Mouse (Mus musculus) cerebral cortex, adult 2 months (tissue): ENCODE results near the gene Dok3.

ENCODE experiments used
- WGBS: fragments of 180-500 bp; shearing (Covaris S2); methylation state at CpG from one replicate; pipeline ENCODE4 v1.1.7; 2018; 5-methylcytosine and 5-hydroxymethylcytosine counted together

Dok3 gene

GRCm38 (mm10) chr13:55529198-55529915, at the start of gene Dok3:
Gene Dok3 (minus strand): TSS chr13:55529296.
- 74% methylated on average over 8 of the region's 8 CpGs for WGBS

- 83% methylated on average over 4 of the region's 4 CpGs for WGBS
Observed at GRCm38 (mm10) chr13:55578086-55578485, 49.0 kb upstream of the Dok3 start.

GRCm38 (mm10) chr13:55576872-55577271, 47.8 kb upstream of the Dok3 start:
- WGBS: 85% methylated on average over 7 of the region's 7 CpGs

- 67% methylated on average over 5 of the region's 5 CpGs for WGBS
Observed at GRCm38 (mm10) chr13:55575932-55576331, 46.8 kb upstream of the Dok3 start.

- WGBS: 34% methylated on average over 5 of the region's 5 CpGs
Observed at GRCm38 (mm10) chr13:55574321-55574720, 45.2 kb upstream of the Dok3 start.

- WGBS: 98% methylated on average over 2 of the region's 2 CpGs
Observed at GRCm38 (mm10) chr13:55573432-55573831, 44.3 kb upstream of the Dok3 start, which contains the start of gene Tmed9. Gene Tmed9 (plus strand): TSS chr13:55573732.

- WGBS: 66% methylated on average over 2 of the region's 2 CpGs
Observed at GRCm38 (mm10) chr13:55571977-55572376, 42.9 kb upstream of the Dok3 start.

GRCm38 (mm10) chr13:55571027-55571751, 42.1 kb upstream of the Dok3 start, which contains the start of gene Fam193b:
Gene Fam193b (minus strand): TSS chr13:55571120.
- 2% methylated on average over 42 of the region's 47 CpGs for WGBS

DNA sequence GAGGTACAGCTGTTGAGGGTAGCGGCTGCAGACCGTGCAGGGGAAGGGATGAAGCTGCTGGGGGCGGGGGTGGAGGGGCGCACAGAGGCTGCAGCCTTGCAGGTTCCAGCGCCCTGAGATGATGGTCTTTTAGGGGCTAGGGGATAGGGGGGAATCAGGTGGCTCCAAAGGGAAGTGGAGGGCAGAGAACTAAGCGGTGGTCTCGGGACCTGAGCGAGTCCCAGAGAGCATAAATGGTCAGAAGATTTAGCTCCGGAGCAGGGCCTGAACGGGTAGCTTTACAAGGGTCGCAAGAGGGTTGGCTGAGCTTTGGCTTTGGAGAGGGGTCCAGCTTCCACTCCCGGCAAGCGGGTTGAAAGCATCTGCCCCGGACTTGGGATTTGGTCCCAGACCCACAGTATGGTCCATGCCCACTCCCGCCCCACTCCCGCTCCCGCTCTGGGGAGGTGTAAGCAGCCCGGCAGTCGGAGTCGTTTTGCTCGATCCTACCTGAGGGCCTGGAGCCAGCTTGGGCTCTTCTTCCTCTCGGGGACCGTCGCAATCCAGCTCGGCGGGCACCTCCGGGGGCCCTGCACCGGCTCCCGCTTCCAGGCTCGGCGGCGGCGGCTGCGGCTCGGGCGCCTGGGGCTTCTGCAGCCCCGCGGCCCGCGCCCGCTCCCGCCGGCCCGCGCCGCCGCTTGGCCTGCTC, 41.3 kb upstream of the Dok3 start:
- under 1% methylated on average over 47 of the region's 47 CpGs for WGBS

GRCm38 (mm10) chr13:55569726-55570285, 40.7 kb upstream of the Dok3 start:
- WGBS: 0% methylated on average over 16 of the region's 16 CpGs

- WGBS: 89% methylated on average over 4 of the region's 4 CpGs
Observed at GRCm38 (mm10) chr13:55568524-55568923, 39.4 kb upstream of the Dok3 start.

DNA sequence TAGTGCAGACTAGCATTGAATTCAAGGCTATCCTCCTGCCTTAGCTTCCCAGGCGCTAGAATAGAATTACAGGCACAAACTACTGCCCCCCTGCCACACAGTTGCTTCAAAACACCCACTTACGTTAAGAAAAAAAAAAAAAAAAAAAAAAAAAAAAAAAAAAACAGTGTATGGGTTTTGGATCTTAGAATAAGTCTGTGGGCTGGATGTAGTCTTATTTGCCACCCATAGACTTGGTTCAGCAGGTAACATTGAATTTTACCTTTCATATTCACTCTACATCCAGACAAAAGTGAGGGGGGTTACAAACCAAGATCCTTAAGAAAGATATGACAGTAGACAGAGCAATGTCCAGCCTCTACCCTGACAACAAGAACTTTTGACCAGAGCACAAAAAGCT, 38.9 kb upstream of the Dok3 start:
- WGBS: 53% methylated on average over 2 of the region's 2 CpGs

DNA sequence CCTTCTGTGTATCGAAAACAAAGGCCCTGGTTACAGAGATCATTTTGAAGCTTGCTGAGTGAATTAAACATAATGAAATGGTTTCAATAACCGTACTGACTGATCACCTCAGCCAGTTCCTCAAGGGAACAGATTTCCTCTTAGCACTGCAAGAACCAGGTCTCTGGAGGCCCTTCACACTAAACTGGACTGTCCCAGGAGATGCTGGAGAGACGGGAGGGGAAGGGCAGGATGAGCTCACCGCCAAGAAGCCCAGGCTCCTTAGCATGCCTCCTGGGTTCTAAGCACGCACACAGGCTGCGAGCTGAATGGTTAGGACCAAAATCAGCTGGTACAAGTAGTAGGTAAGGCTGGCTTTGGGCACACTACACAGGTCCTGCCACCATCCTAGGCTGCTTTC, 37.9 kb upstream of the Dok3 start:
- WGBS: 82% methylated on average over 6 of the region's 6 CpGs

DNA sequence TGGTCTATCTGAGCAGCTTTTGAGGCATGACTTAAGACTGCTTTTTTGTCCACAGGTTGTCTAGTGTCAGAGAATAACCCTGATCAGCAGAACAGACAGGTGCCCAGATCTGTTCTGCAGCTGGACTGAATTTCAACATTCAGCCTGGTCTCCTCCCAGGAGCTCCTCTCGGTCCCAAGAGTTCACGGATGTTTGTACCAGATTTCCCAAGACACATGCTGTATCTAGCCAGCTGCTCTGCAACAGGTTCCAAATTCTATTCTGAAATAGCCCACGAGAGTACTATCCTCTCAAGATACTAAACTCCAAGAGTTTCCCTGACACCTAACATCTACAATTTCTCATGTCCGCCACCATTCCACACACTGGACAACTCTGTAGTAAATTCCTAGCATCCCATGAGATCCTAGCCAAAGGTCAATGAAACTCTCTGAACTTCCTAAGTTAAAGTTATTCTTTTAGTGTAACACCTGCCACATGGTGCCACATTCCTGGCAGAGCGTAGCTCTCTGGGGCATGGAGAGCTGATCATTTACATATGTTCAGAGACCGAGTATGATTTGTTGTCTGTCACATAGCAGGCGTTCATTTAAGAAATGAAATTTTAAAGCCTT, 34.3 kb upstream of the Dok3 start:
- WGBS: 55% methylated on average over 7 of the region's 7 CpGs

DNA sequence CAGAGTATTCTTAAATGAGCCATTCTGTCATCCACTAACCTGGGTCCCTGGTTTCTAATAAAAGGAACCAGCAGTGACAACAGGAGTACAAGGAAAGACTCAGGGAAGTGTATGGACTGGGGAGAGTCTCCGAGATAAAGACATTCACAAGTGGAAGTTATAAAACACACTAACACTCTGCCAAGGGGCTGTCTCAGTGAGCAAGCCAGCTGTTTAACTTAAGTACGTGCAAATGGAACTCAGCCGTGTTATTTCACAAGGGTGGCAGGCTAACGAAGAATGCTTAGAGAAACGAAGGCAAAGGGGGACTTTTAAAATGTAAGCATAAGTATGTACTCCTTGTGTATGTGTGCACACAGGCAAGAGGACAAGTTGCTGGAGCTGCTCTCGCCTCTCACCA, 28.4 kb upstream of the Dok3 start:
- whole genome bisulfite sequencing: 58% methylated on average over 6 of the region's 6 CpGs

DNA sequence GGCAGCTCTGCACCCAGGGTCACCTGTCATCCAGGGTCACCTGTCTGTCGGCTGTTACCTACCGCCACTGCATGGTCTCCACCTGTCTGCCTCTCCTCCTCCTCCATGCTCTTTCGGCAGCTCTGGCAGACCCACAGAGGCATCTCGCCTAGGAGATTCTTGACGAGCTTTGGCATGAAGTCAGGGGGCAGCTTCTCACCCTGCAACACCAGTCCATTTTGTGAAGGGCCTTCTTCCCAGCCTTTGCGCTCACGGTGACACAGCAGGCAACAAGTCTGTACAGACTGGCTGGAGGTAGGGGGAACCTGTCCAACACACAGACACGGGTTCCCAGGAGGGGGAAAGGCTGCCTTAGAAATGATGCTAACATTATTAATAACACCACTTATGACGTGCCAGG, 26.8 kb upstream of the Dok3 start:
- 84% methylated on average over 9 of the region's 9 CpGs for WGBS

- WGBS: 85% methylated on average over 15 of the region's 15 CpGs
Observed at GRCm38 (mm10) chr13:55549061-55549460, 20.0 kb upstream of the Dok3 start.

- 85% methylated on average over 5 of the region's 5 CpGs for WGBS
Observed at GRCm38 (mm10) chr13:55548426-55548825, 19.3 kb upstream of the Dok3 start.

- WGBS: 71% methylated on average over 2 of the region's 2 CpGs
Observed at GRCm38 (mm10) chr13:55547916-55548315, 18.8 kb upstream of the Dok3 start.

- 90% methylated on average over 6 of the region's 6 CpGs for WGBS
Observed at GRCm38 (mm10) chr13:55544792-55545191, 15.7 kb upstream of the Dok3 start.

DNA sequence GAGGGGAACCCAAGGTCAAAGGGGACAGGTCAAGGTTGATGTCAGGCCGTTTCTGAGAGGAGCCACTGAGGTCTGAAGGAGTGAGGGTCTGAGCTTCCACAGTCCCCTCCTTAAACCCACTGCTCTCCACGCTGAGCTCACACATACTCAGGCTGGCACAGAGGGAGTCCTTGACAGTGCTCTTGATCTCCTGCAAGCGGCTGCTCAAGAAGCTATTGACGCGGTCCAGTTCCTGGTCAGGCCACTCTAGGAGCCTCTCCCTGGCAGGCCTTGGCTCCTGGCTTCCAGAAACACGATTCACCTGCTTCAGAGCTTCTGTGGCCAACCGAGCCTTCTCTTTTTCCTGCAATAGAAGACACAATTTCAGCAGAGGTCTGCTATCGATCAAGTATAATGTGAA, 14.4 kb upstream of the Dok3 start:
- 93% methylated on average over 8 of the region's 8 CpGs for WGBS

DNA sequence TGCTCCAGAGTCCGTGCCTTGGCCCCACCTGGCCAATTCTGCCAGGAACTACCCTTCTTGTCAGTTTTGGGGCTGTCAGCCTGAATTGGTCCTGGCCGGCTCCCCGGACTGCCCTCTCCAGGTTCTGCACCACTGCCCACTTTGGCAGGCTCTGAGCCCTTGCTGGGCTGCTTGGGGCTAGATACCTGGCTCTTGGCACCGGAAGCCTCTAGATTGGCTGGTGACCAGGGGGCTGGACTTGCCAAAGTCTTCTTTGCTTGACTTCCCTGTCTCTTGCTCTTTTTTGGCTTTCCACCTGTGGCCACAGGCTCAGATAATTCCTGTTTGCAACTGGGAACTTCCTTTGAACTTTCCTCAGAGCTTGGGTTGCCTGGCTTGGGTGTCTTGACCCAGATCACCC, 13.8 kb upstream of the Dok3 start:
- 90% methylated on average over 4 of the region's 4 CpGs for WGBS
